Mouse (Mus musculus): Measurements from ENCODE around the gene Ptpn12.

DNA sequence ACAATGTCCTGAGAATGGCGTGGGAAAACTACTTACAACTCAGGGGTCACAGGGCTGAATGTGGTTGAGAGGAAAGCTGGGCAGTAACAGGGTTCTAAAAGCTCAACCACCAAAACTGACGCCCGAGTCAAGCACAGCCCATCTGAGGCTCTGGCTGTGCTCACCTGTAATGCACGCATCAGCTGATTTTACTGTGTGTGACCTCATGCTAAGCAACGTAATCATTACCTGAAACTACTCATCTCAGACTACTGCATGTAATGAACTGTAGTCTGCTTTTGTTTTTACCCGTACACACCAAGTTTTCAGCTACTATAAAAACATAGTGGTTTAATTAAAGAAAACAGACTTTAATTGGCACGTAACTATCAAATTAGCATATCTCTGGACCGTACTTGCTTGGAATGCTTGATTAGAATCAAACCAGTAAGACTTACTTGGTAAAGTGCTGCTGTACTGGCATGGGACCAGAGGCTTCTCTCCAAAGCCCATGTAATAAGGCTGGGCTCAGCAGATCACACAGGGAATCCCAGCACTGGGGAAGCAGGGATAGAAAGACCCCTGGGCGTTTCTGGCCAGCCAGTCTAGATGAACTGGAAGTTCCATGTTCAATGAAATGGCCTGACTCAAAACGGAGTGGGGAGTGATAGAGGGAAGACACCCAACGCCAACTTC, 22.2 kb downstream of the Ptpn12 start:
- TF ChIP-seq POLR2A (IDR thresholded peaks at IDR 0.05; ENCODE audit: borderline replicate concordance, extremely low read depth, low read depth, low read length) (no peak), CTCF (IDR thresholded peaks at IDR 0.05; ENCODE audit: insufficient read depth, low read length) (no peak)

Data from lung, adult 2 months (tissue).